Mouse (Mus musculus) frontal cortex, postnatal 10 days (tissue): ENCODE measurements around the gene Vrk3.

Experiments used
- DNase-seq, 2 experiments: peaks; one replicate each; pipeline ENCODE4 v3.0.0; 2022; ENCODE audit warnings: low spot score in 2 of 2, mixed read lengths in 1 of 2

The Vrk3 gene

DNA sequence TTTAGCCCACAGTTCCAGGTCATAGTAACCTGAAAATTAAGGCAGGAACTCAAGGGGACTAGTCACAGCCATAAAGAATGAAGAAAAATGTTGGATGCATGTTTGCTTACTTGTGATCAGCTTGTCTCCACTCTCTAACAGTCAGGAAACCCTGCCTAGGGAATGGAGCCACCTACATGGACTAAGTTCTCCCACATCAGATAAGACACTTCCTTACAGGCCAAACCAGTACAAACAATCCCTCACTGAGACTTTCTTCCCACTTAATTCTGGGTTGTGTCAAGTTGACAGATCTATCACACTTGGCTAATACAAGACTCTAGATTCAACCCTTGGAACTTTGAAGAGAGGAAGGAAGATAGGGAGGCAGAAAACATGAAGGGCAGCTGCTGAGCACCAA lies 12.2 kb downstream of the Vrk3 start:
- DNase-seq = no peak

DNA sequence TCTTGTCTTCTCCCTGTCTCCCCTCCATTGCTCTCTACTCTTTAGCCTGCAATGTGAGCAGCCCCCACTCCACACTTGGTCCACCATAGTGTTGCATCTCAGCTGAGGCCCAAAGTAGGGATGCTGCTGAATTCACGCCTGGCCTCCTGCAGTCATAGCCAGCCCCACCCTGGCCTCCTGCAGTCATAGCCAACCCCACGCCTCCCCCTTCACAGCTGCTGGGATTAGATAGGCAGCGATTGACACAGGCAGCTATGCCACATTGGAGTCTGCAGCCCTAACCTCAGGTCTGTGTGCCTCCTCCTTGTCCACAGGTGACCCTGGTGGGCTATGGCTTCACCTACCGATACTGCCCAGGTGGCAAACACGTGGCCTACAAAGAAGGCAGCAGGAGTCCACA lies 19.9 kb downstream of the Vrk3 start:
- DNase-seq = no peak

DNA sequence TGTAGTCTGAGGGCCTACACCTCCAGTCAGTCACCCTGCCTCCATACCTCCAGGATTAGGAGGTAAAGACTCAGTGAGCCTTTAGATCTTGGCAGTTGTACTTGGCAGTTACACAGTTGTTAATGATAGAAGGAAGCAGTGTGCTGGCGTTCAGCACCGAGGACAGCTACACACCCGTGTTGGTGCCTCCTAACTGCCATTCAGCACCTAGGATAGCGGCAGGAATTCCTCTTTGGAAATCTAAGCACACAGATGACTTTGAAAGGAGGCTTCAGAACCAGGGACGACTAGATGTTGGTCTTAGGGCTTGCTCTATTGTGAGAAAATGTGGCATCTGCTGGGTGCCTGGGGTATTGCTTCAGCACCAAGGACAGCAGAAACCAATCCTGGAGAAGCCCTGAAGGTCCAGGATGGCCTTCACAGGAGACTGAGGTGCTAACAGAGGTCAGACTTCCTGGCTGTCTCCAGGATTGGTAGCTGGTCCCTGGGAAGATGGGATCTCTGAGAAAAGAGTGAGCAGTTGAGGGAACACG lies 21.9 kb downstream of the Vrk3 start:
- DNase-seq = peak in 1 of 2 experiments; percentile 20

DNA sequence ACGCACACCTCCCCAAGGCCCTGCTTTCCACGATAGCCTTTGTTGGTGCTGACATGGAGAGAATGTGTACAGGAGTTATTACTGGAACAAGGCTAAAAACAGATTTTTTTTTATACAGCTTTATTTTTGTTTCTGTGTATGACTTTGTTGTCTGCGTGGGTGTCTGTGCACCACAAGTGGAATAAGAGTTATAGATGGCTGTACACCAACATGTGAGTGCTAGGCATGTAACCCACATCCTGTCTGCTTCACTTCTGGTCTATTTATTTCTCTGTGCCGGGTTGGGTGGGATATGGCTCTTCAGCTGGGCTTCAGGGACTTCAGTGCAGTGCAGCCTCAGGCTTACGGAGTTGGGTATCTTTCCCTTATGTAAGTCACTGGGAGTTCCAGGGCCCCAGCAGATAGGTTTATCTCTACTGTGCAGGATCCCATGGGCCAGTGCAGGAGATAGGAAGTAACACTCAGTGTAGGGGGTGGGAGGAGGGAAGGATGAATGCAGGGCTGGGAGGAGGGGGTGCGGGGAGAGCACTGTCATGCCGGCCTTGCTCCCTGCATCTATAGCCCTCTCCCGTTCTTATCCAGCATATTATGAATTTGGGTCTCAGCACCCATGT lies 24.5 kb downstream of the Vrk3 start:
- no peak for DNase-seq

DNA sequence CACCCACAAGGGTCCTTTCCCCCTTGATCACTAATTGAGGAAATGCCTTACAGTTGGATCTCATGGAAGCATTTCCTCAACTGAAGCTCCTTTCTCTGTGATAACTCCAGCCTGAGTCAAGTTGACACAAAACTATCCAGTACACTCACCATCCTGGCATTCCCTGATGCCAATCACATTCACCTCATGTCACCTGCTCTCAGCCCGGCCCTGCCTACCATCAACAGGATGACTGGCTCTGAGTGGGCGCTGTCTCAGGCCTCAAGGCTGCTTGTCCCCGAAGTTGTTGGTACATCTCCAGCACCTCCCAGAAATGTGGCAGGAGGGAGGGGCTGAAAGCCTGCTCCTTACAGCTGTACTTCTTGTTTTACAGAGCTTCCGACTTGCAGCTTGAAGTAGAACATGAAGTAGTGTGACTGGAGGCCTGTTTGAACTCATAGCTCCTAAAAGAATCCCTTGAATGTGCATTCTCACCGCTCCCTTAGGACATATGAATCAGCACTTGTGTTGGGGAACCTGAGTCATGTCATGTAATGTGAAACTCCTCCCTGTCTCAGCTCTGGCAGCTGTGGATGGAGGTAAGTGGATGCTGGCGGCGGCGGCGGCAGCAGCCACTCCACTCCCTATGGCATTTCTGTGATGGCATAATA lies 28.8 kb downstream of the Vrk3 start:
- DNase-seq = no peak

DNA sequence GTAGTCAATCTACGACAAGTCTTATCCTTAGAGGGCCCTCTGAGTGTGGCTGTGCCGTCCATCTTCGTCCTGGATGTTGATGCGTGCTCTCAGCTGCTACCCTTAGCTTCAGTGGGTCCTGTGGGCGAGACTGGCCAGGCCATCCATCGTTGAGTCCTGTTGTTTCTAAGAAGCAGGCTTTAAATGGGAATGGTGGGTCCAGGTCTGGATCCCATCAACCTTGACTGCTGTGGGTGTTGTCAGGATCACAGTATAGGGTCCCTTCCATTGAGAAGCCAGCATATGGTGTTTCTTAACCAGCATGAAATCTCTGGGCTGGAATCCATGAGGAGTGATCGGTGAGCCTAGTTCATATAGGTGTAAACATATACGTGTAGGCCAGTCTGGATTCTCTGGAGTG lies 31.9 kb downstream of the Vrk3 start:
- no peak for DNase-seq

DNA sequence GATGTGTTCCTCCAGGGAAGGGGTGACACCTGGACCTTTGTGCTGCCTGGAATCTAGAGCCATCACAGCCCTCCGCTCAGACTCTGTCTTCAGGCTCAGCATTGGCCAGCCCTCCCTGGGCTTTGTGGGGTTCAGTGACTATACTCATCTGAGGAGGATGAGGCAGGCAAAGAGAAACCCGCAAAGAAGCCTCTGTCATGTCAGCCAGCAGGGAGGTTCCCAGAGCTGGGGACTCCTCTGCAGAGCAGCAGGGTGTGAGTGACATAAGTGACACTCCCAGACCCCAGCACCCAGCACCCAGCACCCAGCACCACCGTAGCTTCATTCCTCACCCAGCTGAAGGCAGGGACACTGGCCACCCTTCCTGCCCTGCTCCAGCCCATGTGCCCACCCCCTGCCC lies 41.3 kb downstream of the Vrk3 start:
- no peak for DNase-seq

DNA sequence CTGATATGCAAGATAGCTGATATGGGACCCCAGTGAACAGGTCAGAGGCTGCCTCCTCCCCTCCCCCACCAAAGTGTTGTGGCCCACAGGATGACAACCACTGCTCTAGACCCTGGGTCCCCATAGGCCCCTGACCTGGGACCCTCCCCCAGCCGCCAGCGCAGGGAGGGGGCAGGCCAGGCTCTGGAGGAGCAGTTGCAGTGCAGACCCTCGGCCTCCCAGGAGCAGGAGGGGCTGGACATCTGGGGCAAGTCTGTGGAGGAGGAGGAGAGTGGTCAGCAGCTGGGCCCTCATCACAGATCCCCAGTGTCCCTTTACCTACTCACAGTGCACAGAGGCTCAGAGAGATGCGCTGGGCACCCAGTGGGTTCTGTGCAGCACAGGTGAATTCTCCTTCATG lies 41.9 kb downstream of the Vrk3 start:
- DNase-seq = no peak

DNA sequence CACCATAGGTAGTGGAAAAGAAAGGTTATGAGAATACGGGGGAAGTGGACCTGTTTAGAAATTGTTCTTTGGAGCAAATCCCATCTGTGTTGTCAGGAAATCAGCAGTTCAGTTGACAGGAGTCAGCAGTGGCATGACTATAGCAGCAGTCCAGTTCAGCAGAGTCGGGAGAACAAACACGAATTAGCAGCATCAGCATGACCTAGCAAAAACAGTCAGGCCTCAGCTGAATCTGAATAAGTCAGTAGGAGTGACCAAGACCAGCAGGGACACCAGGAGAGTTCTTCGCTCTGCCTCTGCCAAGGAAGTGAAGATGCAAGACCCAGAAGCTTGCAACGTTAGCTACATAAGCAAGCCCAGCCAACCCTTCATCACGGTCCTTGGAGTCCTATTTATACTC lies 44.6 kb downstream of the Vrk3 start:
- DNase-seq = no peak

DNA sequence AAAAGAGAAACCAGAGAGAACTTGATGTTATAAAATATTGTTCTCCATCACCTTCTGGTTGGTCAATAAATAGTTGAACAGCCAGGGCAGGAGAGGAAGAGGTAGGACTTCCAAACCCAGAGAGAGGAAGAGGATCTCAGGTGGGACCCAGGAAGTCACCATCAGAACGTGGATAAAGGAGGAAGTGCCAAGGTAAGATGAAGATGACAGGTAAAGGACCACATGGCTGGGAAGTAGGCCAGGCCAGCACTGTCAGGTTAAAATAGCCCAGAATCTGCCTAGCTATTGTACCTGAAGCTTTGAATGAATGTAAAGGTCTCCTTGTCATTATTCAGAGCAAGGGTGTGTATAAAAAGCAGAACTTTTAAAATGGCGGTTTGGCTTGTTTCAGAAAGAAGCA lies 60.7 kb downstream of the Vrk3 start:
- DNase-seq = peak in 1 of 2 experiments; percentile 1

DNA sequence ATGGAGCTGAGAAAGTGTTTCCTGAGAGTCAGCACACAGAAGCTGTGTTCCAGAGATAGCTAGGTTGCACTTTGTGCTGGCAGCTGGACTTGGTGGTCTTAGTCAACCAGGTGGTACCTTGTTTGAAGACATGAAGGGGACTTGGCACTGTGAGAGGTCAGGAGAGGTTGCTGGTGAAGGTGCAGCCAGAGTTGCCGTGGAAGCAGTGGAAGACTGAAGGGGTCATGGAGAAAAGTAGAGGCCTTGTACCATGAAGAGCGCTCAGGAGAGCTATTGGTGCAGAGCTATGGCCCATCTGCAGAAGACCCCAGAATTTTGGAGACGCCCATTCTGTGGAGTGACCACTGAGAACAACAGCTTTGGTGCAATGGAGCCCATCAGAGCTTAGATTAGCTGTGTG lies 61.3 kb downstream of the Vrk3 start:
- peak in 1 of 2 experiments; percentile 2 for DNase-seq

DNA sequence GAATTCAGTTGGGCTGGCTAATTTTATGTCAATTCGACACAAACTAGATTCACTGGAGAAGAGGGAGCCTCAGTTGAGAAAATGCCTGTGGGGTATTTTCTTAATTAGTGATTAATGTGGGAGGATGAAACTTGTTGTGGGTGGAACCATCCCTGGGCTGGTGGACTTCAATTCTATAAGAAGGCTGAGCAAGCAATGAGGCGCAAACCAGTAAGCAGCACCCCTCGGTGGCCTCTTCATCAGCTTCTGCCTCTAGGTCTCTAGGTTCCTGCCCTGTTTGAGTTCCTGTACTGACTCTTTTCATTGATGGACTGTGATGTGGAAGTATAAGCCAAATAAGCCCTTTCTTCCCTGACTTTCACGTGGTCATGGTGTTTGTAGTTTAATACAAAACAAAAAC lies 62.2 kb downstream of the Vrk3 start:
- DNase-seq = no peak

DNA sequence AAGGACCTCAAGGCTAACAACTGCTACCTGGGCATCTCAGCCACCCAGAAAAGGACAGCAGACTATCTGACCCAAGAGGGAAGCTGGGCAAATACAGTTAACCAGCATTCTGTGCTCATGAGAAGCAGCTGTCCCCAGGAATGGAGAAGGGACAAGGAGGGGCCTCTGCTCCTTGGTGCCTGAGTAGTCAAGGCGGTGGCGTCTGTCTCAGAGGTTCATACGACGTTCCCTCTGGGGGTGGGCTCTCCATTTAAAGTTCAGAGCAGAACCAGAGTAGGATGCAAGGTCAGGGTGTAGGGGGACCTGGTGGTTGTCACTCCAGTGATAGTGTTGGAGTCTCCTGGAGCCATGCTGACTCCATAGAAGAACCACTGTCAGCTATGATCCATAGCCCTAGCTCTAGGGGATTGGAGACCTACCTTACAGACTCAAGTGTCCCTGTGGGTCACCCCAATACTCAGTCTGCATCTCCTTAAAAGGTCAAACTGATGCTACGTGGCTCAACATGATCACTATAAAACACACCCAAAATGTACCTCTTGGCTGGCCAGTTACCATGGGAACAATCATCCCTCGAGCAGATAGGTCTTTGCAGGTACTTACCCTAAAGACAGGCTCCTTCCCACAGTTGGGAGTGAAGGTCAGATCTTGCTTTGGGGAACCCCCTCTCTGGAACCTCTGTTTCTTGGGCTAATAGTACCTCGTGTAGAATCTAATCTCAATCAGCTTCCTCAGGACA lies 62.8 kb downstream of the Vrk3 start:
- DNase-seq = peak in 1 of 2 experiments; percentile 2

DNA sequence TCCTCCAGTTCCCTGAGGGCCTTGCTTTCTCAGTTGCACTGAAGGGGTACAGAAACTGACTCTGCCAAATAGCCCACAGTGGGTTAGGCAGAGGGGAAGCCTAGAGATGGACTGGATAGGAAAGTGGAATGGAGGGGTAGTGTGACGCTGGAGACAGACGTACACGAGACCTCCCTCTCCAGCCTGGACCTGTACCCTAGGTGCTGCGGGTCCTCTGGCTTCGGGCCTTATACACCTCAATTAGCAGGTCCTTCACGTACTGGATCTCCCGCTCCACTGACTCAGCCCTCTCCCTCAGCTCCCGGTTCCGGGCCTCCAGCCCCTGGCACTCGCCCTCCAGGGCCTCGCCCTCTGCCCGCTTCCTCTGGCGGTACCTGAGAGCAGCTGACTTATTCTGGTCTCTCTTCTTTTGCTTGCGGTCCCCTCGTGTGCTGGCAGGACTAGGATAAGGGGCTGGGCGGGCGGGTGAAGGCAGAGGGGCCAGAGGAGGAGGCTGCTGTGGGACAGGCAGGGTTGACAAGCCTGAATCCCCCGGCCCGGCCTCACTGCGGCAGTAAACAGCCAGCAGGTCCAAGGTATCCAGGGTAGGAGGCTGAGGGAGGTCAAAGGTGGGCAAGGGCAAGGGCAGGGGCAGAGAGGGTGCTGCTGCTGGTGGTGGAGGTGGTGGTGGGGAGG lies 64.6 kb downstream of the Vrk3 start:
- DNase-seq = peak in 1 of 2 experiments; percentile 8

DNA sequence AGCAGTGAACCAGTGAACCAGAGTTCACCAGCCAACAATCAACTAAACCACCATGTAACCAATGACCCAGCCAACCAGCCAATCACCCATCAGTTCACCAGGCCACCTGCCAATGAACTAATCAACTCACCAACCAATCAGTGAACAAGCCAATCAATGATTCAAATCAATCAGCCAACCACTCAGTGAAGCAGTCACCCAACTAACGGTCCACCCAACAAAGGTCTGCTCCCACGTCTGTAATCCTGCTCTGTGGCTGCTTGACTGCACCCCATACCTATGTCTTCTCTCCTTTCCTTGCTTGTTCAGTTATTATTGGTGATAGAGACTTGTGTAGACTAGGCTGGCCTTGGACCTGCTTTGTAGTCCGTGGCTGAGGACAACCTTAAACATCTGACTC lies 65.8 kb downstream of the Vrk3 start:
- DNase-seq = peak in 1 of 2 experiments; percentile 3

DNA sequence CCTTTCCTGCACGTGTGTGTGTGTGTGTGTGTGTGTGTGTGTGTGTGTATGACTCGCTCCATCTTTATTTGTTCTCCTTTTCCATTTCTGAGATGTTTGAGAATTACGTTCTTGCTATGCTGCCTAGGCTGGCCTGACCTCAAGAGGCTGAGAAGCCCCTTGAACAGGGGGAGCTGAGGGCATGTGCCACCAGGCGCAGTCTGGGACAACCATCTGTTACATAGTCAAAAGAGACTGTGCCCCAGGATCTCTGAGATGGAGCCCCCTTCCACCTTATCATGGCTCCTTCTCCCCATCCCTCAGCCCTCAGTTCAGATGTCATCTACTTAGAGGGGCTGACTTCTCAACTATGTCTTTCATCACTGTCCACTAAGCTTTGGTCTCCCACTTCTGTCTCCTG lies 66.2 kb downstream of the Vrk3 start:
- DNase-seq = no peak

DNA sequence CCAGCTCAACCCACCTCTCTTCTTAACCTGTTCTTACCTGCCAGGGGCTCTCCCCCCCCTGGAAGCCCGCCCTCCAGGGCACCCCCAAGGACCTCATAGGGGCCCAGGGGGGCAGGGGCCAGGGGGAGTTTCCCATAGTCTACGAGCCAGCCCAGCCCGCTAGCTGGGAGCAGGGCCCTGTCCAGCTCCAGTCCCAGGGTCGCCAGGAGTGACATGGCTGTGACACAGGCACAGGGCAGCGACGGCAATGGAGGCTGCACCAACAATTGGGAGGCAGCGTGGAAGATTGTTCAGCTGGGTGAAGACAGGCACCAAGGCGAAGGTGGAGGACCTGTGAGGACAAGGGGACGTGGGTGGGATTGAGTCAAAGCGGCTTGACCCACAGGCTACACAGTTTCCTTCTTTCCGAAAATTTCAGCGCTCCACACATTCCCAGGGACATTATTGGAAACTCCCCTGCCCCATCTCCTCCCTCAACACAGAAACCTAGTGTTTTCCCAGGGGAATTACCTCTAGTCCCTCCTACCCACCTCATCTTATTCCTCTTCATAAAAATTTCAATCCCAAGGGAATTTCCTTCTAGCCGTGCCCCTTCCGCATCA lies 66.8 kb downstream of the Vrk3 start:
- peak; percentile 28 to 44 for DNase-seq

DNA sequence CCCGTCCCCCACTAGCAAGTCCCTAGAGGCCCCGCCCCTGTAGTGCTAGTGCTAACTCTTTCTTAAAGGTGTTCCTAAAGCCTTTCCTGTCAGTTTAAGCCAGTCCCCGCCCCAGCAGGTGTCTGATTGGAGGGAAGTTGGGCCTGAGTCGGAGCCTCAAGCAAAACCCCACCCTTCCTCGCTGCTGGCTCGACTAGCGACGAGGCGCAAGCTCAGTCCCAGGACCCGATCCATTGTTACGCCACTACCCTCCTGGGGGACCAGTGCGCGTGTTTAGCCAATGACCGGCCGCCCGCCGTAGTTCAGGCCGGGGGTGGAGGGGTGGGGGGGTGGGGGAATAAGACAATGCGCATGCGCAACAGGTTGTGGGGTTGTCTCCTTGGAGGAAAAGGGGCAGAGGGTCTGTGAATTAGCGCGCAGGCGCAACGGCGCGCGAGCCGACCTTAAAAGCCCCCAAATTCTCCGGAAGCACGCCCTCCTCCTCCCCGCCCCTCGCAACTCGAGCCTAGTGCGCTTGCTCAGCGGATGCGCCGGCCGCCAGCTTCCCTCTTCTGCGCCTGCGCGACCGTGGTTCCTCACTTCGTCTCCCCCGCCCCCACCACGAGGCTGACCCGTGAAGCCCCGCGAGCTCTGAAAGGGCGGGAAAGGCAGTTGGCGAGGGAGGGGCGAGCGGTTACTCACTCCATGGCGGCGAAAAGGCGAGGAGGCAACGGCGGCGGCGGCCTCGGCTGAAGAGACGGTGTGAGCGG lies 67.7 kb downstream of the Vrk3 start, which contains the start of the genes Nup62 and Il4i1:
TSS of gene Nup62 (plus strand) at position 368 of the 749 bp plus-strand sequence.
TSS of gene Il4i1 (plus strand) at position 667 of the 749 bp plus-strand sequence.
- DNase-seq = peak; percentile 99

DNA sequence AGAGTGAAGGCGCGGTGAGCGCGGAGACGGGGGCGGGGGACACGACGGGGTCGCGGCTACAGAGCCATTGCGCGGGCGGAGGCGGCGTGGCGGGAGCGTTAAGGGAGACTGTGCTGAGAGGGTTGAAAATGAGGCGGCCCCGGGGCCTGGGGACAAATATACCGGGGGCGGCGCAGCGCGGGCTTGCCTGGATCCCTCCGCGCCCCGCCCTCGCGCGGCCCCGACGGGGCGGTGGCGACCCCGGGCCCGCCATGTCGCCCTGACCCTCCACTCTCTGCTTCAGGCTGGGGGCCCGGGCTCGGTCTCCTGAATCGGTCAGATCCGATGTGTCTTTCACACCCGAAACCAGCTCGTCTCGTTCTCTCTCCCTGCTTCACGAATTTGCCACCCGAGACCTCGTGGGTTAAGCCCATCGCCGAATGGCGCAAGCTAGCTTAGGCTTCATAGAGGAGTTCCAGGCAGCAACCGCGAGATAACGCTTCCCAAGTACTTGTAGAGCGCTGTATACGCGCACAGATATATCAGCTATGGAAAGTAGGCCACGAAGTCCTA lies 68.3 kb downstream of the Vrk3 start, which contains the start of gene Atf5:
TSS of gene Atf5 (minus strand) at position 189 of the 552 bp plus-strand sequence.
- DNase-seq = no peak

DNA sequence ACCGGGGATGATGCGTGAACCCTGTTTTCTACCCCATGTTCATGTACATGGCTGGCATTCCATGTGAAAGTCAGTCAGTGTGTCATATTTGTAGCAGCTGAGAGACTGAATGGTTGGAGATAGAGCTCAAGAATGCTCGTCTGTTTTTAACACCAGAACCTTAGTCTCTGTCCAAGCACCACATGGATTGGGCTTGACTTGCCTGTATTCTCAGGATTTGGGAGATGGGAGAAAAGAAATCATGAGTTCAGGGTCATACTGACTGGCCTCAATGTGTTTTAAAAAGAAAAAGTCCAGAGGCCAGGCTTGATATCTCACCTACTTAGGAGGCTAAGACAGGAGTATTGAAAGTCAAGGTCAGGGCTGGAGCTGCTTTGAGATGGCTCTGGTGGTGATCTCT lies 69.2 kb downstream of the Vrk3 start:
- peak; percentile 1 to 4 for DNase-seq
